Mouse (Mus musculus): ENCODE data around the gene Glis2. TPM values are rescaled to one million over a fixed set of nuclear protein-coding genes. Genes with fewer than 3 reads are reported as not detected.
"Not testable (repeated sequence)": the region's sequence is repeated elsewhere in the genome, so short reads cannot be mapped to it uniquely, and the experiment has no call there.

Glis2 gene
- polyA plus RNA-seq, 1 experiment: 19.5 TPM

DNA sequence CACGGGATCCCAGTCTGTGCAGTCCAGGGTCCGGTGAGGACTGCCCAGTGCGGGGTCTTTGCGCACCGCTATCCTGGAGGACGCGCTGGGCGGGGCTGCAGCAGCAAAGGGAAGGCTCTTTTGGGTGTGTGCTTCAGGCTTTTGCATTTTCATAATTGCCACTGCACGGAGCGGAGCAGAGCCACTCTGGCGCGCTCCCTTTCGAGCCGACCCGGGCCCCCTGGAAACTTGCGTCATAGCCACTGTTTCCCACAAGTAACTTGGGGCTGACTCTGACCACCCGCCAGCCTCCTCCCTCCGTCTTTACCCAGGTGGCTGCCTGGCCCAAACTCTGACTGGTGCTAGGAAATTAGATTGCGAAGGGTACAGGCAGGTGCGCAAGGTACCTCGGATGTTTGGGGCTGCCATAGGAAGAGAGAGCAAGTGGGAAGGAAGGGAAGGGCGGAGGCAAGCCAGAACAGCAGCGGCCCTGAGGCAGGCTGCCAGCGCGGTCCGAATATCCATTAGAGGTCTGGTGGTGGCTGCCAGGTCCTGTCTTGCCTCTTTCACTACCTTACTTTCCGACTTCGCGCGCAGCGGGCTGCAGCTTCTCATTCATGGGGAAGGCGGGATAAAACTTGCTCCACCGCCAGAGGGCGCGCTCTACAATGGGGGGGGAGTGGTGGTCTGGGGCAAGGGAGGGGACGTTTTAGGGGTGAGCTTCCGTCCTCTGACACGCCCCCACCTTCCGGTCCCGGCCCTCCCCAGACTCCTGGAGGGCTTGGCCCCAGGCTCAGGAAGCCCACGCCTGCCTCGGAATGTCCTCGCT lies 34.2 kb upstream of the Glis2 start:
- Histone ChIP-seq H3K27me3 (ENCODE audit: control insufficient read depth, insufficient read depth, low read length) (no peaks in the 10 kb centered on the region), H3K4me1 (ENCODE audit: control insufficient read depth, insufficient read depth, low read length) (no peaks in the 10 kb centered on the region; the same call in 1 of the 2 replicates), H3K27ac (ENCODE audit: insufficient read depth, low read length) (peak overlapping the region; percentile 75), H3K4me3 (replicated peaks; ENCODE audit: insufficient read depth, low read depth, low read length) (peak overlapping the region; percentile 87)
- 1% methylated on average over 43 of the region's 43 CpGs for WGBS
- peak; percentile 51 for TF ChIP-seq CTCF (IDR thresholded peaks at IDR 0.05; ENCODE audit: borderline replicate concordance, insufficient read depth, low read depth, low read length)
- no peak; the same call in 1 of the 2 replicates for TF ChIP-seq POLR2A (IDR thresholded peaks at IDR 0.05; ENCODE audit: borderline replicate concordance, insufficient read depth, low read length)
- DNase-seq: peak; percentile 69 to 71

DNA sequence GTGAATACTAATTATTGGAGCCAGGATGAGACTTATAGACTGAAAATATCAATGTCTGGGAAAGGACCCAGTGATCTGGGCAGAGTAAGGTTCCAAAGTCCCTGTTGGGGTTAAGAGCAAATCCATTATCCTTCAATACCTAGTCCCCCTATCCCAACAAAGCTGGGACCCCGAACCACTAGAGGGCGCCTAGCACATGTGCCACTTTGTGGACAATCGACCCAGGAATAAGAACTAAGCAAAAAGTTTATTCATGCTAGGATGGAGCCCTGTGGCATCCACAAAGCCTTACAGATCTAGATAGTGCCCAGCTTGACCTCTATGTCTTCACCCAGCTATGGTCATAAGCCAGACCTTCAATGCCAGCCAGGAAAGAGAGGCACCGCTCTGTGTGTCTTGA lies 26.6 kb upstream of the Glis2 start:
- no peak overlapping the region for H3K27ac ChIP-seq (ENCODE audit: insufficient read depth, low read length)
- WGBS: 14% methylated on average over 4 of the region's 4 CpGs
- DNase-seq: peak; percentile 60 to 78
- H3K4me1 ChIP-seq (ENCODE audit: control insufficient read depth, insufficient read depth, low read length): no peaks in the 10 kb centered on the region; the same call in 1 of the 2 replicates
- no peaks in the 10 kb centered on the region for H3K27me3 ChIP-seq (ENCODE audit: control insufficient read depth, insufficient read depth, low read length)
- H3K4me3 ChIP-seq (replicated peaks; ENCODE audit: insufficient read depth, low read depth, low read length): no peak overlapping the region
- TF ChIP-seq POLR2A (IDR thresholded peaks at IDR 0.05; ENCODE audit: borderline replicate concordance, insufficient read depth, low read length) (no peak), CTCF (IDR thresholded peaks at IDR 0.05; ENCODE audit: borderline replicate concordance, insufficient read depth, low read depth, low read length) (peak; percentile 82)

DNA sequence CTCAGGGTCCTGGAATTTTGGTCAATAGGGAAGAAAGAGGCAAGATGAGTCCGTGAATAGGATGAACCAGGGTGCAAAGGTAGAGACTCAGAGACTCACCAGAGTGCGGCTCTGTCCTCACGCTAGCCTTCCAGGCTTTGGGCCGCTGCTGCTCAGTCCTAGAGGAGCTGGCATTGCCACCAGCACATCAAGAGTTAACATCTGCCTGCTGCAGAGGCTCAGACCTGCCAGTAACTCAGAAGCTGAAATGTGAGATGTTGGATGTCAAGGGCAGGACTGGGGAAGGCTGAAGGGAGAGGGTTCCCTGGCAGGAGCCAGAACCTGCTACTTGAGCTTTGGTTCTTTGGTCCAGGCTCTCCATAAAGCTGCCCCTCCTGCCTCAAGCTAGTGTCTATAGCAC lies 23.8 kb upstream of the Glis2 start:
- no peak for TF ChIP-seq POLR2A (IDR thresholded peaks at IDR 0.05; ENCODE audit: borderline replicate concordance, insufficient read depth, low read length)
- no peak for TF ChIP-seq CTCF (IDR thresholded peaks at IDR 0.05; ENCODE audit: borderline replicate concordance, insufficient read depth, low read depth, low read length)
- Histone ChIP-seq H3K27ac (ENCODE audit: insufficient read depth, low read length) (no peak overlapping the region), H3K4me3 (replicated peaks; ENCODE audit: insufficient read depth, low read depth, low read length) (no peak overlapping the region), H3K27me3 (ENCODE audit: control insufficient read depth, insufficient read depth, low read length) (no peaks in the 10 kb centered on the region), H3K4me1 (ENCODE audit: control insufficient read depth, insufficient read depth, low read length) (no peaks in the 10 kb centered on the region)
- no peak for DNase-seq
- WGBS: 65% methylated on average over 4 of the region's 4 CpGs

GRCm38 (mm10) chr16:4576038-4576437 lies 18.5 kb upstream of the Glis2 start:
- Histone ChIP-seq H3K27ac (ENCODE audit: insufficient read depth, low read length) (no peak overlapping the region), H3K27me3 (ENCODE audit: control insufficient read depth, insufficient read depth, low read length) (no peaks in the 10 kb centered on the region), H3K4me1 (ENCODE audit: control insufficient read depth, insufficient read depth, low read length) (no peaks in the 10 kb centered on the region), H3K4me3 (replicated peaks; ENCODE audit: insufficient read depth, low read depth, low read length) (no peak overlapping the region)
- no peak for TF ChIP-seq CTCF (IDR thresholded peaks at IDR 0.05; ENCODE audit: borderline replicate concordance, insufficient read depth, low read depth, low read length)
- no peak for TF ChIP-seq POLR2A (IDR thresholded peaks at IDR 0.05; ENCODE audit: borderline replicate concordance, insufficient read depth, low read length)
- WGBS: 58% methylated on average over 2 of the region's 2 CpGs
- DNase-seq: no peak

DNA sequence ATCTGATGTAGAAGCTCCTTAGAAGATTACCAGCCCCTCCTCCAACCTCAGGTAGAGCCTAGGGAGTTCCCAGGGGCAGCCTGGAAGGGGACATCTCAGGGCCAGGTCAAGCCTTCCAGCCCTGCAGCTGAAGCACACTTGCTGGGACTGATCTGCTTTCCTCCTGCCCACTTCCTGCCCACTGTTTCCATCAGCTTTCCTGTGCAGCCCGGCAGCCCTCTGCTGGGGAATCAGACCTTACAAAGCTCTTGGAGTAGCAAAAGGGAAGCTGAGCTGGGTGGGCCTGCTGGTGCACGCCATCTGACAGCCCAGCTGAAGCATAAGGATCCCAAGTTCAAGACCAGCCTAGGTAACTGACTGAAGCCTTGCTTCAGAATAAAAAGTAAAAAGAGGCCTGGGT lies 17.6 kb upstream of the Glis2 start:
- no peaks in the 10 kb centered on the region for H3K27me3 ChIP-seq (ENCODE audit: control insufficient read depth, insufficient read depth, low read length)
- no peak for DNase-seq
- no peaks in the 10 kb centered on the region for H3K4me1 ChIP-seq (ENCODE audit: control insufficient read depth, insufficient read depth, low read length)
- 82% methylated on average over 2 of the region's 2 CpGs for WGBS
- H3K27ac ChIP-seq (ENCODE audit: insufficient read depth, low read length): no peak overlapping the region
- H3K4me3 ChIP-seq (replicated peaks; ENCODE audit: insufficient read depth, low read depth, low read length): no peak overlapping the region
- TF ChIP-seq CTCF (IDR thresholded peaks at IDR 0.05; ENCODE audit: borderline replicate concordance, insufficient read depth, low read depth, low read length) (no peak), POLR2A (IDR thresholded peaks at IDR 0.05; ENCODE audit: borderline replicate concordance, insufficient read depth, low read length) (no peak)

- H3K27me3 ChIP-seq (ENCODE audit: control insufficient read depth, insufficient read depth, low read length): no peaks in the 10 kb centered on the region
- WGBS: 78% methylated on average over 7 of the region's 7 CpGs
Measured at GRCm38 (mm10) chr16:4578630-4579029, 15.9 kb upstream of the Glis2 start.

GRCm38 (mm10) chr16:4581179-4581578 lies 13.3 kb upstream of the Glis2 start:
- not testable (repeated sequence) for H3K4me1 ChIP-seq (ENCODE audit: control insufficient read depth, insufficient read depth, low read length); H3K27me3 ChIP-seq (ENCODE audit: control insufficient read depth, insufficient read depth, low read length); H3K4me3 ChIP-seq (replicated peaks; ENCODE audit: insufficient read depth, low read depth, low read length); H3K27ac ChIP-seq (ENCODE audit: insufficient read depth, low read length); DNase-seq
- WGBS: 96% methylated on average over 4 of the region's 4 CpGs

More at GRCm38 (mm10) chr16:4578630-4579029, 15.9 kb upstream of the Glis2 start:
- Histone ChIP-seq H3K4me1 (ENCODE audit: control insufficient read depth, insufficient read depth, low read length) (no peaks in the 10 kb centered on the region), H3K4me3 (replicated peaks; ENCODE audit: insufficient read depth, low read depth, low read length) (no peak overlapping the region), H3K27ac (ENCODE audit: insufficient read depth, low read length) (no peak overlapping the region)
- no peak for DNase-seq
- no peak for TF ChIP-seq POLR2A (IDR thresholded peaks at IDR 0.05; ENCODE audit: borderline replicate concordance, insufficient read depth, low read length)
- TF ChIP-seq CTCF (IDR thresholded peaks at IDR 0.05; ENCODE audit: borderline replicate concordance, insufficient read depth, low read depth, low read length): no peak

- Histone ChIP-seq H3K27ac (ENCODE audit: insufficient read depth, low read length) (no peak overlapping the region), H3K27me3 (ENCODE audit: control insufficient read depth, insufficient read depth, low read length) (no peaks in the 10 kb centered on the region), H3K4me1 (ENCODE audit: control insufficient read depth, insufficient read depth, low read length) (peaks cover 5% of the 10 kb centered on the region; the same call in 1 of the 2 replicates), H3K4me3 (replicated peaks; ENCODE audit: insufficient read depth, low read depth, low read length) (no peak overlapping the region)
- DNase-seq: no peak
- TF ChIP-seq CTCF (IDR thresholded peaks at IDR 0.05; ENCODE audit: borderline replicate concordance, insufficient read depth, low read depth, low read length) (no peak), POLR2A (IDR thresholded peaks at IDR 0.05; ENCODE audit: borderline replicate concordance, insufficient read depth, low read length) (no peak)
- 90% methylated on average over 3 of the region's 3 CpGs for whole genome bisulfite sequencing
Measured at GRCm38 (mm10) chr16:4583807-4584206, 10.7 kb upstream of the Glis2 start.
